In genomic region chr14:26639961-26640360, GRCm38 (mm10) we compare ENCODE assay signal across 7 mouse cellular contexts. TPM values are rescaled to one million over a fixed set of nuclear protein-coding genes. Genes with fewer than 3 reads are reported as not detected.
DNase-seq lines count a peak whose midpoint lies in the region; TF ChIP-seq lines count a peak whose summit lies in the region.

No protein-coding gene starts in this region.

- no peaks in the 10 kb centered on the region for H3K9me3 ChIP-seq in embryonic facial prominence, embryonic 10.5 days

- peak overlapping the region; percentile 12 for H3ac ChIP-seq in C2C12 (ENCODE audit: control insufficient read depth, insufficient read length, low read depth)

- H3K79me2 ChIP-seq in C2C12 (ENCODE audit: control insufficient read depth, insufficient read depth) (peaks cover 70% of the 10 kb centered on the region), macrophage (ENCODE audit: inconsistent target) (peaks cover 69% of the 10 kb centered on the region)

- WGBS in embryonic facial prominence, embryonic 10.5 days = 76% methylated on average over 2 of the region's 2 CpGs
- 37% methylated on average over 2 of the region's 2 CpGs for WGBS in macrophage (ENCODE audit: missing documents)

- H3K27ac ChIP-seq in embryonic facial prominence, embryonic 10.5 days (replicated peaks) = no peak overlapping the region
- peak overlapping the region; percentile 83 for H3K27ac ChIP-seq in macrophage

- DNase-seq in 416B (ENCODE audit: low read depth) = peak; percentile 62
- no peak for DNase-seq in embryonic facial prominence, embryonic 10.5 days (ENCODE audit: low spot score)
- DNase-seq in kidney, adult 9 months = peak; percentile 36
- no peak for DNase-seq in frontal cortex, postnatal 36 days (ENCODE audit: low spot score in 2 of 2)
- DNase-seq in ovary, postnatal 10 days (ENCODE audit: low spot score) = no peak

- no peak for TF ChIP-seq CTCF in C2C12 (IDR thresholded peaks at IDR 0.05; ENCODE audit: control insufficient read depth, insufficient read depth, insufficient read length)

- peak overlapping the region; percentile 97 for H3K4me3 ChIP-seq in C2C12 (ENCODE audit: insufficient read depth, poor library complexity, severe bottlenecking)
- H3K4me3 ChIP-seq in embryonic facial prominence, embryonic 10.5 days = peak overlapping the region; percentile 94
- H3K4me3 ChIP-seq in macrophage (ENCODE audit: inconsistent target) = peak overlapping the region; percentile 96

- H3K4me1 ChIP-seq in embryonic facial prominence, embryonic 10.5 days = peaks cover 17% of the 10 kb centered on the region

- no peaks in the 10 kb centered on the region for H3K27me3 ChIP-seq in C2C12 (ENCODE audit: control insufficient read depth, insufficient read depth, insufficient read length)
- no peaks in the 10 kb centered on the region for H3K27me3 ChIP-seq in embryonic facial prominence, embryonic 10.5 days (replicated peaks; ENCODE audit: low read depth, poor library complexity, severe bottlenecking)

- H3K36me3 ChIP-seq in C2C12 (ENCODE audit: control insufficient read depth, insufficient read depth) (peaks cover 7% of the 10 kb centered on the region), macrophage (ENCODE audit: inconsistent target) (no peaks in the 10 kb centered on the region)
- peaks cover 6% of the 10 kb centered on the region for H3K36me3 ChIP-seq in embryonic facial prominence, embryonic 10.5 days (replicated peaks)

- H3K79me3 ChIP-seq in C2C12 (ENCODE audit: low read depth) = peaks cover 68% of the 10 kb centered on the region

TF ChIP-seq in C2C12, 6 proteins besides CTCF, POLR2A, EP300 and RAD21:
- TF ChIP-seq MYOG (IDR thresholded peaks at IDR 0.05; ENCODE audit: control insufficient read depth, extremely low read depth, insufficient read length) = no peak
- TF ChIP-seq USF1 (IDR thresholded peaks at IDR 0.05; ENCODE audit: low read depth) = no peak
- TF ChIP-seq FOSL1 (IDR thresholded peaks at IDR 0.05; ENCODE audit: insufficient read depth, low read length, poor library complexity, severe bottlenecking) = no peak
- TF ChIP-seq MYOD1 (IDR thresholded peaks at IDR 0.05; ENCODE audit: control insufficient read depth, insufficient read length, low read depth) = no peak
- TF ChIP-seq CEBPB (IDR thresholded peaks at IDR 0.05; ENCODE audit: low read depth) = no peak
- no peak for TF ChIP-seq MAX (IDR thresholded peaks at IDR 0.05)
TF ChIP-seq in C2C12: peak in this region for 0.

RNA-seq across cellular contexts. Expression of gene Arf4, which starts 2.1 kb away (rescaled TPM):
- polyA plus RNA-seq in C2C12 (2012; fragmentation: generic; extraction: Trizol) (155 TPM), macrophage (2018) (146 to 281 TPM (median 200 TPM) in 3 replicates)
- polyA plus RNA-seq in embryonic facial prominence, embryonic 10.5 days (2016; fragmentation: Nextera tagmentation; extraction: Ambion mirVana) = 501 and 504 TPM in 2 replicates
- 100 to 1,000 TPM in 25 of 26 experiments, 10 to 100 TPM in 1; 88.1 to 393 (median 178) TPM for total RNA-seq in macrophage (2018; cell fraction: chromatin; rRNA removed)
- total RNA-seq in macrophage (2018; cell fraction: cytosol; rRNA removed) = 100 to 1,000 TPM; 173 to 318 (median 215) TPM
- 100 to 1,000 TPM; 110 to 274 (median 211) TPM for total RNA-seq in macrophage (2018; cell fraction: nucleus; rRNA removed)

RNA-seq across cellular contexts. Expression of gene Pde12, which starts 29.7 kb away (rescaled TPM):
- polyA plus RNA-seq in C2C12 (2012; fragmentation: generic; extraction: Trizol) = 4.7 TPM
- 11.6 and 12.5 TPM in 2 replicates for polyA plus RNA-seq in embryonic facial prominence, embryonic 10.5 days (2016; fragmentation: Nextera tagmentation; extraction: Ambion mirVana)
- total RNA-seq in macrophage (2018; cell fraction: chromatin; rRNA removed) = 10 to 100 TPM in 3 of 26 experiments, 1 to 10 TPM in 23; 2.9 to 13.0 (median 6.6) TPM
- 10 to 100 TPM in 1 of 26 experiments, 1 to 10 TPM in 25; 5.3 to 11.4 (median 6.1) TPM for total RNA-seq in macrophage (2018; cell fraction: cytosol; rRNA removed)
- 10 to 100 TPM in 5 of 26 experiments, 1 to 10 TPM in 21; 2.8 to 13.6 (median 7.6) TPM for total RNA-seq in macrophage (2018; cell fraction: nucleus; rRNA removed)
- 5.0 to 8.4 TPM (median 6.4 TPM) in 3 replicates for polyA plus RNA-seq in macrophage (2018)

RNA-seq across cellular contexts. Expression of gene Dnah12, which starts 53.1 kb away (rescaled TPM):
- polyA plus RNA-seq in C2C12 (2012; fragmentation: generic; extraction: Trizol) (under 0.01 TPM), macrophage (2018) (0.20 TPM in 1 of 3 replicates, not detected in the others)
- polyA plus RNA-seq in embryonic facial prominence, embryonic 10.5 days (2016; fragmentation: Nextera tagmentation; extraction: Ambion mirVana) = not detected in 2 replicates
- 1 to 10 TPM in 3 of 26 experiments, under 1 TPM in 22, not detected in 1; 0.16 to 1.9 (median 0.45) TPM for total RNA-seq in macrophage (2018; cell fraction: chromatin; rRNA removed)
- total RNA-seq in macrophage (2018; cell fraction: cytosol; rRNA removed) = under 1 TPM in 24 of 26 experiments, not detected in 2; under 0.01 to 0.19 (median 0.07) TPM
- 1 to 10 TPM in 3 of 26 experiments, under 1 TPM in 21, not detected in 2; 0.05 to 1.8 (median 0.52) TPM for total RNA-seq in macrophage (2018; cell fraction: nucleus; rRNA removed)

Comparison
In these comparisons a context has a peak if more than half of its experiments do, and no peak if none do; other contexts are left out.
1. DNase-seq: peak in 416B (single experiment) and kidney, adult 9 months (single experiment); none in embryonic facial prominence, embryonic 10.5 days (single experiment), frontal cortex, postnatal 36 days (0 of 2) and ovary, postnatal 10 days (single experiment).
2. Peak in every context shown above with its lines, with median percentiles within 50 percentile points of each other: H3K4me3 ChIP-seq.